Mouse (Mus musculus) G1E (cell line): ENCODE data around the gene Ehd1.

Source experiments
- CTCF ChIP-seq: IDR thresholded peaks from 2 replicates; pipeline ENCODE4 v1.5.1; 2012; ENCODE audit warnings: low read depth, low read length, inconsistent platforms, mixed read lengths
- GATA1 ChIP-seq: IDR thresholded peaks from 2 replicates; pipeline ENCODE4 v1.6.1; 2012; ENCODE audit warnings: borderline replicate concordance, low read length, inconsistent platforms, mixed read lengths
- GATA2 ChIP-seq: IDR thresholded peaks from 2 replicates; pipeline ENCODE4 v1.6.1; 2012; ENCODE audit warnings: low read depth, low read length, inconsistent platforms, borderline replicate concordance
- POLR2AphosphoS5 ChIP-seq: IDR thresholded peaks from 2 replicates; pipeline ENCODE4 v1.6.1; 2012; ENCODE audit warnings: low read depth, low read length, inconsistent platforms; ENCODE audit not compliant: insufficient replicate concordance
- TAL1 ChIP-seq: conservative IDR thresholded peaks from 2 replicates; pipeline ENCODE4 v1.6.1; 2012; ENCODE audit warnings: low read depth, low read length, inconsistent platforms, mixed read lengths

- TF ChIP-seq CTCF: no peak
- no peak for TF ChIP-seq GATA1
- TF ChIP-seq TAL1: no peak
- no peak for TF ChIP-seq GATA2
- no peak for TF ChIP-seq POLR2AphosphoS5
These were observed 33.7 kb downstream of the Ehd1 start for GRCm38 (mm10) chr19:6310181-6310580.
